Mouse (Mus musculus): ENCODE data around the gene Il9r. TPM values are rescaled to one million over a fixed set of nuclear protein-coding genes. Genes with fewer than 3 reads are reported as not detected.
A peak's percentile ranks its signal among the peaks of the same experiment; 100 is the strongest.
"Not testable (repeated sequence)": the region's sequence is repeated elsewhere in the genome, so short reads cannot be mapped to it uniquely, and the experiment has no call there.

Il9r gene
- total RNA-seq, 4 experiments from 2014 or later, result 0.42 to 0.71 (median 0.62) TPM; not detected in 1

DNA sequence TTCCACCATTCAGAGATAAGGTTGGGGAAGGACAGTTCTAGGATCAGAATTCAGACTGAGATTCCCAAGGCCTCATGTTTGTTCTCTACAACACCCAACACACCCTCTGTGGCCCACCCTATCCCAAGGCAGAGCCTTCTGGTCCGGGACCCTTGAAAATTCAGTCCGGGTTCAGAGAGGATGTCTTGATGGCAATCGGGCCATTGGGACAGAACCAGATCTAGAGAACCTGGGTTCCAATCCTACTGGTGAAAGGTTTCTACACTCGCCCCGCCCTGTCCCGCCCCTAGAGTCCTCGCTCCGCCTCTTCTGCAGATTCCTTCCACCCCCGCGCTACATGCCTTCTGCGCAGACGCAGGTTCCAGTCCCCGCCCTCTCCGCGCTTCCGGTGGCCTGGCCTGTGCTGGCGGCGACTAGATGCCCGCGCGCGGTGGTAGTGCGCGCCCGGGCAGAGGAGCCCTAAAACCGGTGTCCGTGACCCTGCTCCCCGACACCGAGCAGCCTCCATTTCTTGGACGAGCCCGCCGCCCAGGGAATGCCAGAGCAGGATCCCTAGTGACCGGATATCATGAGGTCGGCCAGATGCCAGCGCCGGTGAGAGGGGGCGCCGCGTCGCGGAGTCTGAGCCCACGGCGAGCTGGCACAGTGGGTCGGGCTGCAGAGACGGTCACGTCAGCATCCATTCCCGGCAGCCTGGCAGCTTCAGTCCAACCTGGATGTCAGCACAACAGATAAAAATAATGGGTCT is 26.2 kb upstream of the Il9r start, which contains the start of gene Mpg:
Gene Mpg, plus strand, starts transcription at position 382 of the 748 bp plus-strand sequence.
- DNase-seq, result peak; percentile 83

DNA sequence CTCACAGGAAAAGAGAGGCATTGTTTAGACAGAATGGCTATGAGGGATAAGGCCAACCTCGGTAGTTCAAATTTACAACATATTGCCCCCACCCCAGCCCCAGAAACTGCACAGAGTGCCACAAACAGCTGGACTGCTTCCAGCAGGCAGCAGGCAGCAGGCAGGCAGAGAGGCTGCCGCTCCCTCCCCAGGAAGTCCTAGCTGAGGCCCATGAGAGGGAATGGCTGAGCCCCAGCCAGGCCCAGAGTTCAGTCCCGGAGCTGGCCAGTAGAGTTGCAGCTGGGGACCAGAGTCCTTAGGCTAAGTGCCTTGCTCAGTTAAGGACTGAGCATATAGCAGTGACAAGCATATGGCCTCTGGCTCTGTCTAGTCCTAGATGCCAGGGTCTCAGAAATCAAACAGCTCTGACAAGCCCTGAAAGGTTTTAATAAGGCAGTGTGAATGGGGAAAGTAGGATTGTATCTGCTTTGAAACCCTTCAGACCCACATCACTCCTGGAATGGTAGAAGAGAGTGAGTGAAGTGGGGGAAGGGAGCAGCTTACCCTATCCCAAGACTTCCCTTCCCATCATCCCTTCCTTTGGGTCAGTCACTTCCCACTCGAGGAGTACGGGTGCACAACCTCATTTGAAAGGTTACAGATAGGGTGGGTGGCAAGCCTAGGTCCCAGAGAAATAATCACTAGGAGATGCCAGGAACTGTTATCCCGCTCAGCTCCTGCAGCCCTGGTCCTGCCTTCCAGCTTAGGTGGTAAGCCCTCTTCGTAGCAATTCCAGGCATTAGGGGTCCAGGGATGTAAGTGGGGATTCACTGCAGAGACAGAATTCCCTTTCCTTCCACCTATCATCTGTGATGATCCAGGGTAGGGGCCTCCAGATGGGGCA is 25.4 kb upstream of the Il9r start:
- DNase-seq, result no peak

DNA sequence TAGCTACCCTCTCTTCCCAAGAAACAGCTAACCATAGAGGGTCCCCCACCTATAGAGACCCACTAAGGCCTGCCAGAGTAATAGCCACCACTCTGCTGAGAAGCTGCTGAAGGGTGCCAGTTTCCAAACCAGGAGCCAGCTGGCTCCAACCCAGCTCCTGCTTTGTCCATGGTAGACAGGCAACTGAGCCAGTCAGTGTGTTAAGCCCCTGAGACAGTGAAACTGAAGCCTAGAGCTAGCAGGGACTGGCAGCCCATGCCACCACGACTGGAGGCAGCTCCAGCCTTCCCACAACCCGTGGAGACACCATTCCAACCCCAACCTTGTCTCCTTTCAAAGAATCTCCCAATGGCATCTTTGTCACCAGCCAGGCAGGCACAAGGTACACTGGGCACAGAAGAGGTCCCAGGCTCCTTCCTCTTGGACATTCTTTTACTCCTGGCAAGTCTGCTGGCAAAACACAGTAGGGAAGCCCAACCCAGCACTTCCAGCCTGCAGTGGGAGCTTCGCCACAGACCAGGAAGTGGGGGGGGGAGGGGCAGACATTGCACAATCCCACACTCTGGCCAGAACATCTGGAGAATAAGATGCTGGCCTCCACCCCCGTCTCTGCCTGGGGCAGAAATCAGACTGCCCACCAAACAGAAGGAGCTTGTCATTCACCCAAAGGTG is 24.5 kb upstream of the Il9r start:
- DNase-seq, result no peak

DNA sequence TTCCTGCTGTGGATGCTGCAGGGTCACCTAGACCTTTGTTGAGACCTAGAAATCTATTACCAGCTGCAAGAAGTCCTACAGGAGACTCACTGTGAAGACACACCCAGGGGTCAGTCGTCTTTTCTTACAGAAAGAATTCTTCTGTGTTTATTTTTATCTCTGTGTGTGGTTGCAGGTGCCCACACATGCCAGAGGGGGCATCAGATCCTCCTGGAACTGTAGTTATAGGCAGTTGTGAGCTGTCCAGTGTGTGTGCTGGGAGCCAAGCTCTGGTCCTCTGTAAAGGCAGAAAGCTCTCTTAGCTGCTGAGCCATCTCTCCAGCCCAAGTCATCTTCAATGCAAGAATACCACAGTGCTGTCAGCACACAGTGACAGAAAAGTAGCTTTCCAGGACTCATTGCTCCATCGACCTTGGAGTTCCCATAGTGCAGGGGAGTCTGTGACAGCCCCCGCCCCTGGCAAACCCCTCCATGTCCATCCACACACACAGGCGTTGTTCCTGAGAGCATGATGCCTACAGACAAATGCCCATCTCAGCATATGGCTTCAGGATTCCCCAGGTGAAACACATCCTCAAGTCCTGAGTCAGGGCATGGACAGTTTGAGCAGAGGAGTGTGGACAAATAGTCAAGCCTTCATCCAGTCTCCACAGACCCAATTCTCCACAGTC is 23.4 kb upstream of the Il9r start:
- no peak for DNase-seq

DNA sequence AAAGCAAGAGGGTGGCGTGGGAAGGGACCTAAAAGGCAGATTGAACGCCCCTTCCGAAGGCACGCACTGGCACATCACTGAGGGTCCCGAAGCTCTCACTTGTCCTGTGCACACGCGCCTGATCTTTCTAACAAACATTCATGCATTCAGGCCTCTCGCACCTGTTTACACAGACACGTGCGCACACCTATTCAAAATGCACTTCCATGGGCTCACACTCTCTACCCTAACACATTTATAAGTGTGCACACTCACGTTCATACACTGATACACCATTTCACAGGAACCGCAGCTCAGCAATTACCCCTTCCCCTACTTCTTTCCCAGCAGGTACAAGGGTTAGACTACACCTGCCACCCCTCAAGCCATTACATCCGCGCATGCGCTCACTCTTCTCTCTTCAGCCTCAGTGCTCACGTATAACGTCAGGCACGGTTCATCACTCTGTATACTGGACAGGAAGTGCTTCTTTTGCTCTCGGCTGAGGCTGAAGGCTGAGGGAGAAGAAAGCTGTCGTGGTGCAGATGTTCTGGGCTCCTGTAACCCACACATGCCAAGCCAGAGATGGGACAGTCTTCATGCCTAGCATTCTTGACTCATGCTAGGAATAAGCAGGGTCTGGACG is 22.6 kb upstream of the Il9r start:
- no peak for DNase-seq

DNA sequence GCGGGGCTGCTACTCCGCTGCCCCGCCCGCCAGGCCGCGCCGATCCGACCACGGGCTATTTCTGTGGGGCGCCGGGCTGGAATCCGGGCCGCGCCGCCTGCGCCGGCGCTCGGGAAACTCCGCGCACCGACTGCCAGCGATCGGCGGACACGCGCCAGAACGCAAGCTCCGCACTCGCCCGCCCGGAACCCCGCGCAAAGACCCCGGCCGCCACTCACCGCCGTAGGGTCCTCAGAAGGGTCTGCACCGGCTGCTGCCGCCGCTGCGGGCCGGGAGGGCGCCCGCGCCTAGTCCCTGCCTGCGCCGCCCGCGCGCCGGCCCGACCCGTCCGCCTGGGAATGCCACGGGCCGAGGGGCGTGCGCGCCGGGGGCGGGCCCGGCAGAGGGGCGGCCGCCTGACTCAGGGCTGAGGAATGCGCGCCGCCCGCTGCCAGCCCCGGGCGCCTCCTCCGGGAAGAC is 21.9 kb upstream of the Il9r start, which contains the start of gene Rhbdf1:
Gene Rhbdf1, minus strand, starts transcription at position 350 of the 459 bp plus-strand sequence.
- no peak for DNase-seq

DNA sequence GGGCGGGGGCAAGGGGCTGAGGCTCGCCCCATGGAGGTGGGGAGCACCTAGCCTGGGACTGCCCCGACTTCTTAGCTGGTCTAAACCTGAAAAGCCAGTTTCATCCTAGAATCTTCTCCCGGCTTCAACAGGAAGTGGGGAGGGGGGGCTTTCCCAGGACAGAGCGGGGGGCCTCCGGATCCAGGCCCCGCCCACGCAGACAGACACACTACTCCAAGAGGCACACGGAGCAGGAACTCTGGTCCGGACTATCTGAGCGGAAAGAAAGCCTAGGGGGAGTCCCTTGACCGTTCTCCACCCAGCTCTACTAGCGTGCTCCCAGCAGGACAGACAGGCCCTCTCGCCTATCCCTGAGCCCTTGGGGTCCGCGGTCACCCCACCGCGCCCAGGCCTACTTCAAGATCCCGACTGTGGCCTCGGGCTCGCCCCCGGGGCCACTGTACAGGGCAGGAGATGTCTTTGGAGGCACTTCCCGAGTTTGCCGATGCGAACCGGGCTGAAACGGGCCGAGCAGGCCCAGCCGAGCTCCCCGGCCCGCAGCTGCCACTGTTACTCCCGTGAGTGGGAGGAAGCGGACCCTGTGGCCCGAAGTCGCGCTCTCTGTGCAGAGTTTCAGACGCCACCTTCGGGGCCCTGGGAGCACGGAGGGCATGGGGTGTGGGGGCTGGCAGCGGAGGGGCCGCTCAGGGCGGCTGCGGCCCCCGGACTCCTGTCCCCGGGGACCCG is 21.3 kb upstream of the Il9r start:
- DNase-seq, result no peak

DNA sequence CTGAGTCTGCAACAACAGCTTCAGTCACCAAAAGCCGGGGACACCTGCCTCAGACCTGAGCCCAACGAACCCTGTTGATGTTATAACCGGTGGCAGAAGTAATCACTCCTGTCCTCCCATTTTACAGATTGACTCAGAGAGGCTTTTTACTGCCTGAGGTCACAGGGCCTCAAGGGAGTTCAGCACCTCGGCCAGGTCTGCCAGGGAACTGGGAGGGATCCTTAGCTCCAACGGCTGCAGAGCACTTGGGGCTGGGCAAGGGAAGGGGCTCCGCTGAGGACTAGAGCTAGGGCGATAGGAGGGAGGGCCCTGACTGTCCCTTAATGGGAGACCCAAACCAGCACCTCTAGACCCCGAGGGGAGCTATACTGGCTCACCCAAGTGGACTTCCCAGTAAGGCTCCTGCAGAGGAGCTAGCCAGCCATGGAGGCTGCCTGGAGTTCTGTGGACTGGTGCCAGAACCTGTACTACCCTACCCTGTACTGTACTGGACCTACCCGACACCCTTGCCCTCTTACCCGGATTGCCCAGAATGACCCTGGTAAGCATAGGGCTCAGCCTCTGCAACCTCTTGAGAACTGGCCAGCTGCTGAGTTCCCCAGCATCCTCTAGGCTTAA is 20.6 kb upstream of the Il9r start:
- DNase-seq, result no peak

DNA sequence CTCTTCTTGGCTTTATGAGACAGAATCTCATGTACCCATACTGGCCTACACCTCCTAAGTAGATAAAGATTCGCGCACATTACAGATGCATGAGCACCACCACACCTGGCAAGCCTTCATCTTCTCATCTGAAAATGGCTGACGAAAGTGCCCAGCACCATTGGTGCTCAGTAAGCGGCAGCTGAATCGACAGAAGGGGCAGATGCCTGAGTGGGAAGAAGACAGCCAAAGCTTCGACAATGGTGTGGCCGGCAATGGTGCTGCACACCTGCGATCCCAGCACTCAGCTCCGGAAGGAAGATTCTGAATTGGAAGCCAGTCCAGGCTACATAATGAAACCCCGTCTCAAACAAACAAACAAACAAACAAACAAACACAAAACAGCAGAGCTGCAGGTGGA is 19.2 kb upstream of the Il9r start:
- no peak for DNase-seq

DNA sequence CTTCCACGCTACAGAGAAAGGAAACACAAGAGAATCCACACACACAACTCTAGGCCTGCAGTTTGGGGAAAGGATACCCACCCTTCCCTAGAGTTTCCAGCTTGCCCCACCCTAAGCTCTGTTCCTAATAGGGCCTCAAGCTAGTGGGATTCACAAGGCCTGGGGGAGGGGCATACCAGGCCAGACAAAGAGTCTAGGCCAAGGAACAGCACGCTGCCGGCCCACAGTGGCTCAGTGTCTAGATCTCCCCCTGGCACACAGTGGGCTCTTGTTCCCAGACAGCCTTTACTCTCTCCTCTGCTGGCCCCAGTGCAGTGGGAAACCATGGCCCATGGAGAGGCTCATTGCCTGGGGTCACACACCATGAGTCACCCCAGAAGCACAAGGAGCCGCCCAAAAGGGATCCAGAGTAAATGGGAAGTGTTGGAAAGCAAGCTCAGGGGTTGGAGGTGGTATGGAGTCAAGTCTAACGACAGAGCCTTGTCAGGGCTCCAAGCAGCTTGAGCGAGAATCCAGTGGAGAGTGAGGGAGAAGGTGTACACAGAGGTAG is 18.5 kb upstream of the Il9r start:
- no peak for DNase-seq

DNA sequence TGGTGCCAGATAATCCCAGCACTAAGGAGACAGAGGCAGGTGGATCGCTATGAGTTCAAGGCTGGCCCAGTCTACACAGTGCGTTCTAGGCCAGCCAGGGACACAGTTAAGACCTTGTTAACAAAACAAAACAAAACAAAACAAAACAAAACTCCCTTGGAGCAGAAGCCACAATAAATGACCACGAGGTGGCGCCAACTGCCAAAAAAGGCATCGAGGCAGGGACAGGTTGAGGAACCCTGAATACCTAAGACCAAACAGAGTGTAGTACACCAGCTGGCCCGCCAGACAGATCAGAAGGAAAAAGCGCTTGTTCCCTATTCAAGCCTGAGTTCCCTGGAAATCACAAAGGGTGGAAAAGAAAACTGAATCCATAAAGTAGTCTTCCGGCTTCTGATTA is 16.8 kb upstream of the Il9r start:
- DNase-seq, result no peak

DNA sequence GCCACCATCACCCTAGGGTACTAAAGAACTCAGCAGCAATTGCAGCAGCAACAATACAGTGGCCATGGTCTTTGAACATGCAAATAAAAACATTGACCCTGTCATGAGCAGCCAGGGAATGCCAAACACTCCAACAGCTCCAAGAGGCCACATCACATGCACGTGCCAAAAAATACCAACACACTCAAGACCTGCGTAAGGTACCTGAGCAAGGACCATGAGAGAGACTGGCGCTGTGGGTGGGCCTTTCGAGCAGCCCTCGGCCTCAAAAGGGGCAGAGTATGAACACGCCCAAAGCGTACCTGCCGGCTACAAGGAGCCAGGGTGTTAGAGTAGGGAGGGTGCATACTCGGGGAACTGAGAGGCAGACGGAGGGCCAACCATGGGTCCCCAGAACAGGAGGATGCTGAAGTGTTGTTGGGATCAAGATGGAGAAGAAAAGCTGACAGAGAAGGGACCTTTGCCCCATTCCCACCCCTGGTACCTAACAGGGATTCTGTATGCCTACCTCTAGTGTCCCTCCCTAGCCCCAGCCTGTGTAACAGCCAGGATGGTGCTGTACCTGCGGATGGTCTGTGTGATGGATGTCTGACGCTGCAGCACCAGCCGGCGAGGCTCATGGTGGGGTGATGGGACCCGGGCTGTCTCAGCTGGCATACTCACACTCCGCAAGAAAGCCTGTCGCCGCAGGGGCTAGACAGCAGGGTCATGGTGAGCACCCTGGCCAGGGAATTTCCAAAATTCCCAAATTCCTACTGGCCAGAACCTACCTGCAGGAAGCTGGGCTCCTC is 15.5 kb upstream of the Il9r start:
- DNase-seq, result no peak

DNA sequence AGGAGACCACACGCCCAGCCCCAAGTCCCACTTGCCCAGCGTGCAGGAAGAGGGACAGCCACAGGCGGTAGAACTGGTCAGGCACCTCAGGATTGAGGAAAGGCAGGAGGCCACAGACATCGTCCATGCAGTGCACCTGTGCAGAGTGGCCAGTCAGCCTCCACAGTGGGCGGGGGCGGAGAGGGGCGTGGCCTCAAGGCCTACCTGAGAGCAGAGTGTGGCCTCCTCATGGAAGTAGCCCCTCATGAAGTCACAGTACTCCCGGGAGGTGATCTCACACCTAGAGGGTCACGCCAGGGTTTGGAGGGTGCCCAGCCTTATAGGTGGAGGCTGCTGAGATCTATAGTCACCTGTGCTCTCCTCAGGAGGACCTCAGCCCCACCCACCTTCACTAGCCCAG is 10.5 kb upstream of the Il9r start:
- no peak for DNase-seq

DNA sequence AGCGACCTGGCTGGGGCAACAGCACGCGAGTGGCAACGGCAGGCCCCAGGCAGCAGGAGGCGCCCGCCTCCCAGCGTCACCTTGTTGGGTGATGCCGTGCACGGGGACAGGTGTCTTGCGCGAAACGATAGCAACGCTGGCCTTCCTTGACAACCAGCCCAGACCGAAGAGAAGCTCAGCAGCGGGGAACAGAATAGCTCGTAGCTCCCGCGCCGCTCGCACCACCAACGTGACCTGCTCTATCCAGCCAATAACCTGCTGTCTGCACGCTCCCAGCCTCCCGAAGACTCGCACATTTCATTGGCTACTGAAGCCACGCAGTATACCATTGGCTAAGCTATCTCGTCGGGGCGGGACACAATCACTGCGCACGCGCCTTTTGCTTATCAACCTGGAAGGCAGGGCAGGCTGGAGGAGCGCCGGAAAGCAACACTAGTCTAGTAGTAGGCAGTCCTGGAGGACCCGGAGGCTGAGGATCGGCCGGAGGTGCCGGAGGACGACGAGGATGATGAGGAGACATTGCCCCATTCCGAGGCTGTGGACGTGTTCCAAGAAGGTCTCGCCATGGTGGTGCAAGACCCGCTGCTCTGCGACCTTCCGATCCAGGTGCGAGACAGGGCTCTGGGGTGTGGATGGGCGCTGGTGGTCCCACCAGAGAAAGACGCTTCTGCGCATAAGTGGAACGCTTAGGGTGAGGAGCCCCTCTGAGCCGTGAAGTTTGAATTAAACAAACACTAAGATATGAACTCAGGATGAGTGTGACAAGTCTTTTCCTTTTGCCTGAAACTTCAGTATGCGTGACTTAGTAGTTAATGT is 5.2 kb upstream of the Il9r start, which contains the start of gene Snrnp25:
Gene Snrnp25, plus strand, starts transcription at position 358 of the 816 bp plus-strand sequence.
- peak; percentile 97 for DNase-seq

DNA sequence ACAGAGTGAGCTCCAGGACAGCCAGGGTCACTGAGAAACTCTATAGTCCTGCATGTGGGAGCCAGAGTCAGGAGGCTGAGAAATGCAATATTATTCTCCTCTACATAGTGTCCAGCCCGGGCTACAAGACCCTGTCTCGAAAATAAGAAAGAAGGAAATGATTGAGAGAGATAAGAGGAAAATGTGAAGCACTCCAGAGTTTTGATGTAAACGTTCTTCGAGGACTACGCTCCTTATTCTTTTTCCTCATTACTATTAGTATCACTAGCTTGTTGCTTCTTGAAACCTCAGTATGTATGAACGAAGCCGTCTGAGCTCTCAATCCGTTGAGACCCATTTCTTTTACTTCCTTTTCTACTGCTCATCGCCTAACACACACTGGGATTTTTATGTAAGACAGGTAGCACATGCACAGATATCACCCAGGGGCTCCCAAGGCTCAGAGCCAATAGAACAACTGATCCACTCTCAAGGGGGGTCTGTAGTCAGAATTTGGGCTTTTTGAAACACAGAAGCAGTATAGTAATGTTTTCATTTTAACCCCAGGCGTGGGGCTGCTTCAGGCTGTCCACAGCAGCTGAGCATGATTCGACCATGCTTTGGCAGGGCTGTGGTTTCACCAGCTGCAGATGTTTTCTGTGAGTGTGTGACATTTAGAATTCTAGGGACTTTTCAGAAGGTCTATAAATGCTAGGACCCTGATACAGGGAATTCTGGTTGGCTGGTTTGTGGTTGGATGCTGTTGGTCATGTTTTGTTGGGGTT is 2.0 kb upstream of the Il9r start:
- no peak for DNase-seq

DNA sequence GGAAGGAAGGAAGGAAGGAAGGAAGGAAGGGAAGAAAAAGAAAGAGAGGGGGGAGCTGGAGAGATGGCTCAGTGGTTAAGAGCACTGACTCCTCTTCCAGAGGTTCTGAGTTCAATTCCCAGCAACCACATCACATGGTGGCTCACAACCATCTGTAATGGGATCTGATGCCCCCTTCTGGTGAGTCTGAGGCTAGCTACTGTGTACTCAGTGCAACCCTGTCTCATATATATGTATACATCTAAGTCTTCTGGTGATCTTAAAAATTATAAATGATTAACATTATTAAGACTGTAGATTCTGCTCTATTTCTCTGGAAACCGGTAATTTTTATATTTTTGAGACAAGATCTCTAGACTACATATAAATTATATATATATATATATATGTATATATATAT is 913 bp upstream of the Il9r start:
- DNase-seq, result not testable (repeated sequence)

DNA sequence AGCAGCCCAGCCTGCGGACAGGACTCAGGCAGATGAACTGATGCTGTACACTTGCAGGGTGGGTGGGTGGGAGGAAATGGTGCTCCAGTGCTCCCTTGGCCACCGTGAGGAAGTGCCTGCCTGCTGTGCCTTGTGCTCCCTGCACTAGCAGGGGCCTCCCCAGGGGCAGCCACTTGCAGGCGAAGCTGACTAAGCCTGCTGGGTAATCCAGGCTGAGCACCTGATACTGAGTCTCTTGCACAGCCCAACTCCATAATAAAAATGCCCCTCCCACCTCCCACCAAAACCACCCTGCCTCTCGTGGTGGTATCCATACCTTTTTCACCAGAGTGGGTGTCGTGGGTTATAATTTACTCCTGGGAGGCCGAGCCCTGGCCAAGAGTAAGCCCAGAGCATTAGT is 849 bp downstream of the Il9r start:
- DNase-seq, result no peak
